ENCODE assay signal across 13 mouse cellular contexts in the genomic region with DNA sequence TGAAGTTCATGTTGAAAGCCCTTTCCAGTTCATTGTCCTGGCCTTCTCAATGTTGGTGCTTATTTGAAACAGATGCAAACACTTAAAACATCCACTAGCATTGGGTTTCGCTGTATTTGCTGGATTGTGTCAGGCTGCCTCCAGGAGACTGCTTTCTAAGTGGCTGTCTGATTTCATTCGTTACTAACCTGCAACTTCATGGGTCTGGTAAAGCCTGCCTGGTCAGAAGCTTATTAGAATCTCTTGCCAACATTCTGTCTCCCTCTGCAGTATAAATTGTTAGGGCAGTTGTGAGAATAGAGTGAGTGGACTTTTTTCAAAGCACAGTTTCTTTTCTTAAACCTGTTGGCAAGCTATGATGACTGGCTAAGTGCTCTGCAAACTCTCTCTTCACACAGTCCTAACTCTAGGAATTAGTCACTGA.
DNase-seq lines count a peak whose midpoint lies in the region; ATAC-seq and TF ChIP-seq lines count a peak whose summit lies in the region.
"Had no signal": no experiment of that assay in that cellular context is flagged by ENCODE, and none has a peak within 500 bp of the region (broad histone marks: within the 10 kb centered on the region; RNA-seq: fewer than 3 reads in every experiment).

No protein-coding gene starts in this region.

- peak; percentile 15 for DNase-seq in adrenal gland, adult 2 months
- no peak for DNase-seq in adrenal gland, adult 8-10 months
- peak; percentile 7 for DNase-seq in lung, postnatal 25 days (ENCODE audit: low spot score)
- DNase-seq in spleen, postnatal 10 days (ENCODE audit: low spot score in 2 of 2), result no peak
- DNase-seq in cerebellum, postnatal 25 days, result no peak
- DNase-seq: kidney, adult 9 months; right cerebral cortex, postnatal 14 days had no signal

- ATAC-seq in intestine, embryonic 15.5 days, result peak; percentile 55
- ATAC-seq in intestine, postnatal 0 days, result no peak
- ATAC-seq: Patski had no signal

- no peaks in the 10 kb centered on the region for H3K4me1 ChIP-seq in intestine, embryonic 15.5 days (replicated peaks)
- no peaks in the 10 kb centered on the region for H3K4me1 ChIP-seq in intestine, postnatal 0 days (replicated peaks; ENCODE audit: control insufficient read depth, insufficient read depth, low read length)
- peaks cover 11% of the 10 kb centered on the region for H3K4me1 ChIP-seq in embryonic fibroblast, embryonic 13.5 days (ENCODE audit: control insufficient read depth, insufficient read depth, low read length)

- H3K27ac ChIP-seq in intestine, embryonic 15.5 days, result no peak overlapping the region
- no peak overlapping the region for H3K27ac ChIP-seq in intestine, postnatal 0 days (ENCODE audit: low read depth, low read length)
- H3K27ac ChIP-seq in embryonic fibroblast, embryonic 13.5 days (ENCODE audit: insufficient read depth, low read length), result peak overlapping the region; percentile 78
- H3K27ac ChIP-seq: left cerebral cortex, adult 2 months; macrophage had no signal

- H3K4me3 ChIP-seq in intestine, embryonic 15.5 days (replicated peaks), result no peak overlapping the region
- H3K4me3 ChIP-seq in intestine, postnatal 0 days (ENCODE audit: low read depth, low read length), result no peak overlapping the region
- no peak overlapping the region for H3K4me3 ChIP-seq in embryonic fibroblast, embryonic 13.5 days (ENCODE audit: insufficient read depth, low read length)
- H3K4me3 ChIP-seq: left cerebral cortex, adult 2 months had no signal

- 36% methylated on average over 2 of the region's 2 CpGs for WGBS in intestine, embryonic 15.5 days
- 51% methylated on average over 2 of the region's 2 CpGs for WGBS in intestine, postnatal 0 days

- H3K9ac ChIP-seq in intestine, embryonic 15.5 days, result no peak overlapping the region
- no peak overlapping the region for H3K9ac ChIP-seq in intestine, postnatal 0 days (ENCODE audit: low read depth, low read length)

- no peaks in the 10 kb centered on the region for H3K9me3 ChIP-seq in intestine, embryonic 15.5 days
- no peaks in the 10 kb centered on the region for H3K9me3 ChIP-seq in intestine, postnatal 0 days (ENCODE audit: control insufficient read depth)

- H3K36me3 ChIP-seq in intestine, embryonic 15.5 days, result no peaks in the 10 kb centered on the region
- H3K36me3 ChIP-seq in intestine, postnatal 0 days (ENCODE audit: control insufficient read depth, insufficient read depth), result no peaks in the 10 kb centered on the region

- no peak for TF ChIP-seq CTCF in intestine, postnatal 0 days (IDR thresholded peaks at IDR 0.05; ENCODE audit: low read depth)
- TF ChIP-seq CTCF in embryonic fibroblast, embryonic 13.5 days (IDR thresholded peaks at IDR 0.05; ENCODE audit: borderline replicate concordance, insufficient read depth, low read length), result no peak

- H3K27me3 ChIP-seq in intestine, embryonic 15.5 days (replicated peaks), result no peaks in the 10 kb centered on the region
- H3K27me3 ChIP-seq in intestine, postnatal 0 days (replicated peaks; ENCODE audit: control insufficient read depth, insufficient read depth, low read length), result no peaks in the 10 kb centered on the region

- no peak for TF ChIP-seq POLR2A in embryonic fibroblast, embryonic 13.5 days (IDR thresholded peaks at IDR 0.05; ENCODE audit: low read depth, low read length)

- no peak overlapping the region for H3K4me2 ChIP-seq in intestine, embryonic 15.5 days (replicated peaks)
- H3K4me2 ChIP-seq in intestine, postnatal 0 days (replicated peaks; ENCODE audit: low read depth), result no peak overlapping the region

Comparison
In these comparisons a context has a peak if more than half of its experiments do, and no peak if none do; other contexts are left out.
1. DNase-seq: peak in adrenal gland, adult 2 months (single experiment) and lung, postnatal 25 days (single experiment); none in adrenal gland, adult 8-10 months (single experiment), spleen, postnatal 10 days (0 of 2) and cerebellum, postnatal 25 days (0 of 2).